Mouse (Mus musculus) testis, adult 2 months (tissue): ENCODE results near the gene Gm11034. TPM values are rescaled to one million over a fixed set of nuclear protein-coding genes. Genes with fewer than 3 reads are reported as not detected.
A peak's percentile ranks its signal among the peaks of the same experiment; 100 is the strongest.

Source experiments
- H3K27ac ChIP-seq: fragments of 200-500 bp; 2 replicates; pipeline ENCODE4 v1.5.1; 2012; ENCODE audit warnings: low read depth, low read length; ENCODE audit not compliant: control insufficient read depth, insufficient read depth
- H3K27me3 ChIP-seq: fragments of 200-500 bp; 2 replicates; pipeline ENCODE4 v1.6.1; 2012; ENCODE audit warnings: mild to moderate bottlenecking, low read length, moderate library complexity; ENCODE audit not compliant: control insufficient read depth, insufficient read depth
- H3K36me3 ChIP-seq: fragments of 200-500 bp; 2 replicates; pipeline ENCODE4 v1.6.1; 2012; ENCODE audit warnings: mild to moderate bottlenecking, low read length; ENCODE audit not compliant: control insufficient read depth, insufficient read depth
- H3K4me1 ChIP-seq: fragments of 200-500 bp; 2 replicates; pipeline ENCODE4 v1.6.1; 2012; ENCODE audit warnings: low read length; ENCODE audit not compliant: control insufficient read depth, insufficient read depth
- H3K4me3 ChIP-seq: fragments of 200-500 bp; 2 replicates; pipeline ENCODE4 v1.5.1; 2012; ENCODE audit warnings: low read depth, mild to moderate bottlenecking, low read length, moderate library complexity, mixed read lengths; ENCODE audit not compliant: control insufficient read depth
- CTCF ChIP-seq: fragments of 200-500 bp; IDR thresholded peaks from 2 replicates; pipeline ENCODE4 v1.5.1; 2012; ENCODE audit warnings: low read depth, mild to moderate bottlenecking, inconsistent platforms, low read length, moderate library complexity; ENCODE audit not compliant: control insufficient read depth, insufficient read depth, insufficient replicate concordance
- POLR2A ChIP-seq: fragments of 200-500 bp; IDR thresholded peaks from 2 replicates; pipeline ENCODE4 v1.6.1; 2012; ENCODE audit warnings: low read depth, mild to moderate bottlenecking, inconsistent platforms, low read length, moderate library complexity; ENCODE audit not compliant: control insufficient read depth
- polyA plus RNA-seq: library from polyadenylated mRNA; depleted of rRNA; stranded (reverse); fragments of >200 nt; gene quantifications from 2 replicates; pipeline ENCODE4 v1.2.3, GENCODE M21; 2012

Gm11034 gene
- polyA plus RNA-seq, 1 experiment: not detected

DNA sequence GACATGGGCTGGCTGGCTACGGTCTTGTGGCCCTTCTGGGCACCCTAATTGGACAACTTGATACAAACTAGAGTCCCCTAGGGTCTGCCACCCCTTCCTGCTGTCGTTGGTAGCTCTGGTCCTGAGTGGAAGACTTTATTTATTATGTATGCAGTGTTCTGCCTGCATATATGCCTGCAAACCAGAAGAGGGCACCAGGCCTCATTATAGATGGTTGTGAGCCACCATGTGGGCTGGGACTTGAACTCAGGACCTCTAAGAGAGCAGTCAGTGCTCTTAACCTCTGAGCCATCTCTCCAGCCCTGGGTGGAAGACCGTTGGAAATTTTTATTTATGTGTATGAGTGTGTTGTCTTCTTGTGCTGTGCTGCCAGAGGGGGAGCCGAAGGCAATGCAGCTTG lies 7.3 kb upstream of the Gm11034 start:
- Histone ChIP-seq H3K4me3 (peak overlapping the region; percentile 97; the same call in 1 of the 2 replicates), H3K4me1 (no peaks in the 10 kb centered on the region; the same call in 1 of the 2 replicates), H3K36me3 (0 out of 2 replicates have a peak, but pooled peaks cover 1% of the 10 kb centered on the region), H3K27ac (no peak overlapping the region), H3K27me3 (no peaks in the 10 kb centered on the region)
- no peak for TF ChIP-seq POLR2A
- TF ChIP-seq CTCF: no peak

- peak within 1 kb of the TSS; percentile 97 for H3K4me3 ChIP-seq
- 0 out of 2 replicates have a peak, but pooled peaks cover 1% of the 10 kb centered on the region for H3K36me3 ChIP-seq
- H3K4me1 ChIP-seq: no peaks in the 10 kb centered on the region; the same call in 1 of the 2 replicates
- TF ChIP-seq POLR2A: peak; percentile 87
- no peak for TF ChIP-seq CTCF
- H3K27me3 ChIP-seq: no peaks in the 10 kb centered on the region
- H3K27ac ChIP-seq: peak within 1 kb of the TSS; percentile 86
These were observed 6.3 kb upstream of the Gm11034 start, which contains the start of gene Fam32a for GRCm38 (mm10) chr8:72219541-72220363. Gene Fam32a (plus strand): TSS chr8:72219730.

DNA sequence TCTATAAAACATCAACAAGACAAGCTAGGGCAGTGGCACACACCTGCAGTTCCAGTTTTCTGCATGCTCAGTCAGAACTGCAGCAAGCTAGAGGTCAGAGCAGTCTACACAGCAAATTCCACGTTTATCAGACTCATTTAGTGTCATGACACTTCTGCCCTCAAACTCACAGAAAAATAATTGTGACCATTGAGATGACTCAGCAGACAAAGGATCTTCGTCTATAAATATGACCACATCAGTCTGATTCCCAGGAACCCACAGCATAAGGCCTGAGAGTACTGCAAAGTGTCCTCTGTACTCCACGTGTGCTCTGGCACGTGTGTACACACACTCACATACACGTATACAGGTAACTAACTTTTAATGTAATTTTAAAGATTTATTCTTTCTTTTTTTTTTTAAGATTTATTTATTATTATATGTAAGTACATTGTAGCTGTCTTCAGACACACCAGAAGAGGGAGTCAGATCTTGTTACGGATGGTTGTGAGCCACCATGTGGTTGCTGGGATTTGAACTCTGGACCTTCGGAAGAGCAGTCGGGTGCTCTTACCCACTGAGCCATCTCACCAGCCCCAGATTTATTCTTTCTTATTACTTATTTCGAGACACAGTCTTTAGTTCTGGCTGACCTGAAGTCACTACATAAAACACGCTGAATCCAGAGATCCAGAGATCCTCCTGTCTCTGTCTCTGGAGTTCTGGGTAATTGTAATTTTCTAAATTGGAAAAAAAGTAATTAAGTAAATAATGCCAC lies 5.5 kb upstream of the Gm11034 start:
- H3K27me3 ChIP-seq: no peaks in the 10 kb centered on the region
- 0 out of 2 replicates have a peak, but pooled peaks cover 1% of the 10 kb centered on the region for H3K36me3 ChIP-seq
- peak overlapping the region; percentile 58 for H3K27ac ChIP-seq
- H3K4me1 ChIP-seq: no peaks in the 10 kb centered on the region; the same call in 1 of the 2 replicates
- TF ChIP-seq CTCF (no peak), POLR2A (no peak)
- peak overlapping the region; percentile 97 for H3K4me3 ChIP-seq

GRCm38 (mm10) chr8:72215871-72216270 lies 2.4 kb upstream of the Gm11034 start:
- Histone ChIP-seq H3K27me3 (no peaks in the 10 kb centered on the region), H3K4me1 (no peaks in the 10 kb centered on the region; the same call in 1 of the 2 replicates), H3K36me3 (no peaks in the 10 kb centered on the region), H3K27ac (no peak overlapping the region), H3K4me3 (no peak overlapping the region)
- TF ChIP-seq CTCF (no peak), POLR2A (no peak)

- Histone ChIP-seq H3K4me1 (no peaks in the 10 kb centered on the region; the same call in 1 of the 2 replicates), H3K4me3 (no peak overlapping the region), H3K27me3 (no peaks in the 10 kb centered on the region), H3K36me3 (no peaks in the 10 kb centered on the region), H3K27ac (no peak overlapping the region)
- TF ChIP-seq POLR2A (no peak), CTCF (0 out of 2 replicates have a peak, but pooled peaks have one; percentile 17)
These were observed 1.6 kb upstream of the Gm11034 start for GRCm38 (mm10) chr8:72215060-72215459.

DNA sequence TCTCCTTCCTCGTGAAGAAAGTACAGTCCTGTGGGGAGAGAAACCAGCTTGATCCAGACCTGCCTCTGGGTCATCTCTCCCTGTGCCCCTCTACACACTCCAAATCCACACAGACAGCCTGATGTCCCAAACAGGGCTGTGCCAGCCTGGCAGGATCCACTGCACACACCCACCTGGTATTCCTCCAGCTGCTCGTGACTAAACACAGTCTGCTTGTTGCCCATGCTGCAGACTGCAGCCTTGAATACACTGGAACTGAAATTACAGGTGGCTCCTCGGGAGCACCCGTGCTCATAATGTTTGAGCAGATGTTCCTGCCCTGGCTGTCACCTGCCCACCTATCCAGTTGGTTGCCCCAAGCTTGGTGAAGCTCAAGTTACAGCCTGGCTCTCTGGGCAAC lies 685 bp downstream of the Gm11034 start, which contains the start of gene Cib3:
Gene Cib3, minus strand, starts transcription at position 87 of the 400 bp plus-strand sequence.
- no peak within 1 kb of the TSS for H3K27ac ChIP-seq
- no peak for TF ChIP-seq CTCF
- no peaks in the 10 kb centered on the region for H3K36me3 ChIP-seq
- no peak within 1 kb of the TSS for H3K4me3 ChIP-seq
- no peaks in the 10 kb centered on the region for H3K4me1 ChIP-seq
- H3K27me3 ChIP-seq: no peaks in the 10 kb centered on the region

DNA sequence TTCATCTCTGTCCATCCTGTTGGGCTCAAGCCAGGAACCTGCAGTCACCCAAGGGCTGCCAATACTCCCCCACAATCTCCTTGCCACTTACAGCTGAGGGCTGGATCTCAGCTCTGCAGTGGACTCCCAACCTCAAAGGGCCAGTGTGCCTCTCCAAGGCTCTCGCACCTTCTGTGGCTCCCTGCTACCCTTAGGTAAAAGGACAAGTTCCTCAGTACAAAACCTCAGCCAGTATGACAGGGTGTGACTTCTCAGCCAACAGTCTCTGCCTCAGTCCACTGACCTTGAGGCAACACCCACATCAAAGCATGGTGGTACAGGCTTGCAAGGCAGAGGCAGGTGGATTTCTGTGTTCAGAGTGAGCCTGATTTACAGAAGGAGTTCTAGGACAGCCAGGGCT lies 1.6 kb downstream of the Gm11034 start:
- H3K4me3 ChIP-seq: no peak overlapping the region
- no peaks in the 10 kb centered on the region; the same call in 1 of the 2 replicates for H3K4me1 ChIP-seq
- no peaks in the 10 kb centered on the region for H3K36me3 ChIP-seq
- no peak for TF ChIP-seq POLR2A
- TF ChIP-seq CTCF: no peak
- no peaks in the 10 kb centered on the region for H3K27me3 ChIP-seq
- no peak overlapping the region for H3K27ac ChIP-seq
